Mouse (Mus musculus) adrenal gland (tissue): ENCODE measurements at regions not wholly inside any gene's neighbourhood (a gene's known extent, or its start where the extent isn't known, plus 50 kb on each side); places are given as distances from the start of the nearest gene placed in this dataset.

Experiments used
- intact Hi-C: fragments of 180-260 bp; cut with DNase I; formaldehyde crosslinking; loops from one replicate; pipeline ENCODE4 v1.15.1; 2025

GRCm38 (mm10) chr4:26637859-26638258 lies 291.2 kb upstream of the Manea start:
- intact Hi-C loops = no loop called here

- intact Hi-C loops = no loop called here
Measured at GRCm38 (mm10) chr4:26630553-26631206, 284.0 kb upstream of the Manea start.

GRCm38 (mm10) chr4:26629710-26630109 lies 283.0 kb upstream of the Manea start:
- intact Hi-C loops = no loop called here

GRCm38 (mm10) chr4:26627744-26628143 lies 281.1 kb upstream of the Manea start:
- intact Hi-C loops = no loop called here

GRCm38 (mm10) chr4:26589081-26589869 lies 242.6 kb upstream of the Manea start:
- intact Hi-C loops = no loop called here

- intact Hi-C loops = no loop called here
Measured at GRCm38 (mm10) chr4:26555690-26556089, 209.0 kb upstream of the Manea start.

GRCm38 (mm10) chr4:26543833-26544232 lies 197.1 kb upstream of the Manea start:
- intact Hi-C loops = no loop called here

- intact Hi-C loops = no loop called here
Measured at GRCm38 (mm10) chr4:26542511-26542910, 195.8 kb upstream of the Manea start.

GRCm38 (mm10) chr4:26508004-26508403 lies 161.3 kb upstream of the Manea start:
- intact Hi-C loops = no loop called here

- intact Hi-C loops = loop anchor here (2.0 to 5.0 kb wide), 2 partner anchors 247 to 477 kb away; no protein-coding TSS in a partner anchor
Measured at GRCm38 (mm10) chr4:26494262-26494661, 147.6 kb upstream of the Manea start.

GRCm38 (mm10) chr4:26474913-26475312 lies 128.2 kb upstream of the Manea start:
- intact Hi-C loops = no loop called here

- intact Hi-C loops = no loop called here
Measured at GRCm38 (mm10) chr4:26441533-26441932, 94.8 kb upstream of the Manea start.

- intact Hi-C loops = no loop called here
Measured at GRCm38 (mm10) chr4:26422084-26422483, 75.4 kb upstream of the Manea start.

- intact Hi-C loops = no loop called here
Measured at GRCm38 (mm10) chr4:26404266-26404665, 57.6 kb upstream of the Manea start.

GRCm38 (mm10) chr4:26402213-26402612 lies 55.5 kb upstream of the Manea start:
- intact Hi-C loops = no loop called here
